Mouse (Mus musculus) adrenal gland, adult 8-10 months (tissue): ENCODE data around the gene Armc8. TPM values are rescaled to one million over a fixed set of nuclear protein-coding genes. Genes with fewer than 3 reads are reported as not detected.
"Not testable (repeated sequence)": the region's sequence is repeated elsewhere in the genome, so short reads cannot be mapped to it uniquely, and the experiment has no call there.

Source experiments
- DNase-seq: peaks from one replicate; pipeline ENCODE4 v3.0.0; 2022
- total RNA-seq, 4 experiments: library from RNA; stranded (reverse); gene quantifications; 2 replicates each; pipeline ENCODE4 v1.2.4; 2022

Gene Armc8
- 10 to 100 TPM; 31.3 to 35.5 (median 32.3) TPM for total RNA-seq

GRCm38 (mm10) chr9:99568347-99569070 lies at the start of gene Armc8:
TSS of gene Armc8 (minus strand) at chr9:99568899.
- DNase-seq, result peak; percentile 89

- DNase-seq, result no peak
Observed at GRCm38 (mm10) chr9:99612202-99612601, 43.5 kb upstream of the Armc8 start, which contains the start of gene A4gnt. TSS of gene A4gnt (plus strand) at chr9:99612502.

GRCm38 (mm10) chr9:99603566-99603965 lies 34.9 kb upstream of the Armc8 start:
- DNase-seq, result no peak

- not testable (repeated sequence) for DNase-seq
Observed at GRCm38 (mm10) chr9:99599127-99599526, 30.4 kb upstream of the Armc8 start.

- no peak for DNase-seq
Observed at GRCm38 (mm10) chr9:99591144-99591543, 22.4 kb upstream of the Armc8 start.

- peak; percentile 23 for DNase-seq
Observed at GRCm38 (mm10) chr9:99587505-99588202, 19.0 kb upstream of the Armc8 start.

- DNase-seq, result no peak
Observed at GRCm38 (mm10) chr9:99580655-99581054, 12.0 kb upstream of the Armc8 start.

- peak; percentile 89 for DNase-seq
Observed at GRCm38 (mm10) chr9:99575677-99576480, 7.2 kb upstream of the Armc8 start, which contains the start of gene Dbr1. TSS of gene Dbr1 (plus strand) at chr9:99575799.

GRCm38 (mm10) chr9:99569071-99569397 lies 335 bp upstream of the Armc8 start:
- no peak for DNase-seq

- no peak for DNase-seq
Observed at GRCm38 (mm10) chr9:99568023-99568346, 714 bp downstream of the Armc8 start.

- DNase-seq, result peak; percentile 69
Observed at GRCm38 (mm10) chr9:99563714-99564113, 5.0 kb downstream of the Armc8 start.

GRCm38 (mm10) chr9:99560389-99560788 lies 8.3 kb downstream of the Armc8 start:
- no peak for DNase-seq

GRCm38 (mm10) chr9:99559557-99559904 lies 9.2 kb downstream of the Armc8 start:
- no peak for DNase-seq

- no peak for DNase-seq
Observed at GRCm38 (mm10) chr9:99558824-99559556, 9.7 kb downstream of the Armc8 start.

GRCm38 (mm10) chr9:99557580-99558300 lies 11.0 kb downstream of the Armc8 start:
- DNase-seq, result no peak

- DNase-seq, result no peak
Observed at GRCm38 (mm10) chr9:99555253-99555652, 13.4 kb downstream of the Armc8 start.

GRCm38 (mm10) chr9:99554052-99554451 lies 14.6 kb downstream of the Armc8 start:
- DNase-seq, result no peak

- peak; percentile 11 for DNase-seq
Observed at GRCm38 (mm10) chr9:99553049-99553448, 15.7 kb downstream of the Armc8 start.

GRCm38 (mm10) chr9:99552068-99552467 lies 16.6 kb downstream of the Armc8 start:
- DNase-seq, result no peak

GRCm38 (mm10) chr9:99546259-99546658 lies 22.4 kb downstream of the Armc8 start:
- no peak for DNase-seq

- no peak for DNase-seq
Observed at GRCm38 (mm10) chr9:99531865-99532264, 36.8 kb downstream of the Armc8 start.

- DNase-seq, result no peak
Observed at GRCm38 (mm10) chr9:99505875-99506274, 62.8 kb downstream of the Armc8 start.
